Mouse (Mus musculus) small intestine, adult 2 months (tissue): ENCODE results near the gene Mcm10. TPM values are rescaled to one million over a fixed set of nuclear protein-coding genes. Genes with fewer than 3 reads are reported as not detected.

ENCODE experiments used
- H3K27ac ChIP-seq: fragments of 200-500 bp; 2 replicates; pipeline ENCODE4 v1.5.1; 2012; ENCODE audit warnings: low read depth, low read length, control low read depth, inconsistent platforms; ENCODE audit not compliant: insufficient read depth
- H3K27me3 ChIP-seq: fragments of 200-500 bp; 2 replicates; pipeline ENCODE4 v1.6.1; 2012; ENCODE audit warnings: mild to moderate bottlenecking, moderate library complexity, low read length, inconsistent platforms; ENCODE audit not compliant: control insufficient read depth, insufficient read depth
- H3K36me3 ChIP-seq: fragments of 200-500 bp; 2 replicates; pipeline ENCODE4 v1.6.1; 2012; ENCODE audit warnings: mild to moderate bottlenecking, low read length, control low read depth, inconsistent platforms; ENCODE audit not compliant: control insufficient read depth, insufficient read depth
- H3K4me1 ChIP-seq: fragments of 200-500 bp; 2 replicates; pipeline ENCODE4 v1.6.1; 2012; ENCODE audit warnings: low read length, inconsistent platforms, mixed read lengths; ENCODE audit not compliant: control insufficient read depth, insufficient read depth, insufficient read length
- H3K4me3 ChIP-seq: fragments of 200-500 bp; 2 replicates; pipeline ENCODE4 v1.5.1; 2012; ENCODE audit warnings: low read depth, mild to moderate bottlenecking, control low read depth, inconsistent platforms, low read length, moderate library complexity
- CTCF ChIP-seq: fragments of 200-500 bp; IDR thresholded peaks from 2 replicates; pipeline ENCODE4 v1.5.1; 2012; ENCODE audit warnings: low read depth, mild to moderate bottlenecking, control low read depth, inconsistent platforms, low read length, moderate library complexity, mixed read lengths; ENCODE audit not compliant: insufficient replicate concordance, insufficient read length; ENCODE audit errors: extremely low read depth
- POLR2A ChIP-seq: fragments of 200-500 bp; IDR thresholded peaks from 2 replicates; pipeline ENCODE4 v1.6.1; 2012; ENCODE audit warnings: low read depth, mild to moderate bottlenecking, control low read depth, inconsistent platforms, low read length, moderate library complexity
- WGBS: fragments of 180-500 bp; shearing (Covaris S2); methylation state at CpG from one replicate; pipeline ENCODE4 v1.1.7; 2018; 5-methylcytosine and 5-hydroxymethylcytosine counted together
- polyA plus RNA-seq: library from polyadenylated mRNA; depleted of rRNA; stranded (reverse); fragments of >200 nt; gene quantifications from 2 replicates; pipeline ENCODE4 v1.2.3, GENCODE M21; 2012

The Mcm10 gene
- polyA plus RNA-seq, 1 experiment: 9.1 TPM

DNA sequence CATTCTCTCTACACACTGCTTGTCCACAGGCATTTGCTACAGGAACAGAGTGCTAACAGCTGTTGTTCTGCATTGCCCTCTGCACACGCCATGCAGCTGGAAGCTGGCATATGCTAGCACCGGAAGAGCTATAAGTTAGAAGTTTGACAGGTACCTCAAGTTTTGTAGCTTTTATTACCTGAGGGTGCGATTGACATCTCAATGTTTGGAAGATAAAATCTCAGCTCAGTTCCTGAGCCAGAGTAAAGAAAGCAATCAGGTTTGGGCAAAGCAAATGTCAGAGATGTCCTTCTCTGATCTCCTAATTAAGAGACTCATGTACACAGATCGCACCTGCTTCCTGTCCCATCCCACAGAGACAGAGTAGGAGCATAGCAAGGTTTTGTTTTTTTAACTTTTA is 25.8 kb downstream of the Mcm10 start:
- no peak for TF ChIP-seq CTCF
- TF ChIP-seq POLR2A: no peak
- 50% methylated on average over 4 of the region's 4 CpGs for WGBS
- Histone ChIP-seq H3K4me3 (no peak overlapping the region), H3K4me1 (peaks cover 15% of the 10 kb centered on the region), H3K27ac (no peak overlapping the region), H3K36me3 (peaks cover 4% of the 10 kb centered on the region), H3K27me3 (no peaks in the 10 kb centered on the region)

GRCm38 (mm10) chr2:4985000-4985399 is 27.6 kb downstream of the Mcm10 start:
- Histone ChIP-seq H3K27me3 (no peaks in the 10 kb centered on the region), H3K36me3 (no peaks in the 10 kb centered on the region), H3K4me1 (peaks cover 15% of the 10 kb centered on the region)

DNA sequence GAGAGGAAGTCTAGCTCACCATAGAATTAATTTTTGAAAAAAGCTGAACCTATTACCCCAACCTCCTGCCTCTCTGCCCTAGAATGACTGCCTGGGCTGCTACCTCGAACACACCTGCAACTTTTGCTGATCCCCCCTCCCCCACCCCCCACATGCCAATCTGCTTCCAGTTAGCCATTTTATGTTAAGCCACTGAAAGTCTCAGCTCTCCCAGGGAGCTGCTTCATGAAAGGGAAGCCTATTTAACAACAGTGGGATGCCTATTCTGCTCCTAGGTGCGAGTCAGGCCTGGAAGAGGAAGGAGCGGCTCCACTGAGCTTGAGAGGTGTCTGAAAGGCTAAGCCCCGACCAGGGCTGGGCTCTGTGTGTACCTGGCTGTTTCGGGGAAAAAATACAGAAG is 28.6 kb downstream of the Mcm10 start:
- TF ChIP-seq CTCF (no peak), POLR2A (no peak)
- WGBS: 63% methylated on average over 5 of the region's 5 CpGs
- H3K27ac ChIP-seq: peak overlapping the region; percentile 77; the same call in 1 of the 2 replicates

More at GRCm38 (mm10) chr2:4985000-4985399, 27.6 kb downstream of the Mcm10 start:
- no peak overlapping the region for H3K4me3 ChIP-seq
- WGBS: 30% methylated on average over 6 of the region's 6 CpGs
- TF ChIP-seq CTCF: no peak
- peak; percentile 14; the same call in 1 of the 2 replicates for TF ChIP-seq POLR2A
- H3K27ac ChIP-seq: peak overlapping the region; percentile 77

DNA sequence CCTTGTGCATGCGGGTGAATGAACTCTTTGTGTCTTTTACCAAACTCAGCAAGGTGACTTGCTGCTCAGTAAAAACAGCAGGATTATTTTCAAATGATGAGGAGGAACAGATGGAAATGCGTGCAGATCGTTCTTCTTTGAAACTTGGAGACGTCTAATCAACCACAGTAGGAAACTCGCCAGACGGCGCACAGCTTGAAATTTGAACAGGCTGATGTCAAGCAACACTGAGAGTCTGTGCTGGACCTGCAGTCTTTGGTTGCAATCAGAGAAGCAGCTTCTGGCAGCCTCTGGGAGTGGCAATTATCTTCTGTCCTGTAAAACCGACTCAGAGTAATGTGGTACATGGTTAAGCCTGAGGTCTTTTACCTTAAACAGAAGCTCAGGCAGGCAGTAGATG is 34.5 kb downstream of the Mcm10 start:
- no peaks in the 10 kb centered on the region for H3K27me3 ChIP-seq
- TF ChIP-seq POLR2A (no peak), CTCF (no peak)
- no peaks in the 10 kb centered on the region for H3K36me3 ChIP-seq
- H3K4me1 ChIP-seq: no peaks in the 10 kb centered on the region
- WGBS: 64% methylated on average over 8 of the region's 8 CpGs
- H3K27ac ChIP-seq: no peak overlapping the region
- no peak overlapping the region for H3K4me3 ChIP-seq

More for the DNA sequence above, 28.6 kb downstream of the Mcm10 start:
- peaks cover 15% of the 10 kb centered on the region for H3K4me1 ChIP-seq
- H3K27me3 ChIP-seq: no peaks in the 10 kb centered on the region
- H3K4me3 ChIP-seq: no peak overlapping the region
- H3K36me3 ChIP-seq: no peaks in the 10 kb centered on the region

DNA sequence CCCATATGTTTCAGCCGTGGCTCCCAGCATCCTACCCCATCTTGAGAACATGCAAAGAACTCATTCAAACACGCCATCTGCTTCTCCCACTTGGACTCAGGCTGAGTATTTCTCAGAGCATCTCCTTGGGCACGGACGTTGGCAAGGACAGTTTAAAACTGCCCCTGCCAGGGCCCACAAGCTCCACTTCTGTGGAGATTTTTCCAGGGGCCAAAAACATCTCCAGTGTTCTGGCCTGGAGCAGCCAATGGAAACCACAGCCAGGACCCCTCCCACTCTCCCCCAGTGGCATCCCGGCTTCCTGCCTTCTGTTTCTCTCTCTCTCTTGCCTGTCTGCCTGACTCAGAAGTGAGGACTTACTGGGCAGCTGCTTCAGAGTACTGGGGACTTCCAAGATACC is 36.8 kb downstream of the Mcm10 start, which contains the start of gene Ucma:
TSS of gene Ucma (plus strand) at position 316 of the 400 bp plus-strand sequence.
- 80% methylated on average over 5 of the region's 5 CpGs for WGBS
- H3K36me3 ChIP-seq: no peaks in the 10 kb centered on the region
- no peak within 1 kb of the TSS for H3K4me3 ChIP-seq
- H3K4me1 ChIP-seq: no peaks in the 10 kb centered on the region
- no peak for TF ChIP-seq POLR2A
- TF ChIP-seq CTCF: no peak
- no peaks in the 10 kb centered on the region for H3K27me3 ChIP-seq
- no peak within 1 kb of the TSS for H3K27ac ChIP-seq

DNA sequence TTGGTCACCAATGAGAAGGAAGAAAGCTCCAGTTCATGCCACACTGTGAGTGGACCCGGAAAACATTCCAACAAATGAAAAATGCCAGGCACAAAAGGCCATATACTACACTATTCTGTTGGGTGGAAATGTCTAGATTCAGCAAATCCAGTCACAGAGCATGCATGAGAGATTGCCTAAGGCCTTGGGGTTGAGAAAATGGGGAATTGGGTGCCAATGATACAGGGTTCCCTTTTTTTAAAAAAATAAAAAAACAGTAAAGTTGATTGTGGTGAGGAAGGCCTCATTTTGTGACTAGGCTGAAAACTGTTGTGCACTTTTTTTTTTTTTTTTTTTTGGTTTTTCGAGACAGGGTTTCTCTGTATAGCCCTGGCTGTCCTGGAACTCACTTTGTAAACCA is 43.5 kb downstream of the Mcm10 start:
- Histone ChIP-seq H3K27me3 (no peaks in the 10 kb centered on the region), H3K4me3 (no peak overlapping the region), H3K27ac (no peak overlapping the region), H3K36me3 (no peaks in the 10 kb centered on the region), H3K4me1 (no peaks in the 10 kb centered on the region)
- WGBS: 60% methylated on average over 2 of the region's 2 CpGs
- no peak for TF ChIP-seq CTCF
- TF ChIP-seq POLR2A: no peak

- WGBS: 57% methylated on average over 2 of the region's 2 CpGs
- no peaks in the 10 kb centered on the region for H3K36me3 ChIP-seq
- H3K27me3 ChIP-seq: no peaks in the 10 kb centered on the region
- H3K4me1 ChIP-seq: peaks cover 3% of the 10 kb centered on the region; the same call in 1 of the 2 replicates
- no peak for TF ChIP-seq POLR2A
- no peak overlapping the region for H3K27ac ChIP-seq
- no peak overlapping the region for H3K4me3 ChIP-seq
These were observed 44.8 kb downstream of the Mcm10 start for GRCm38 (mm10) chr2:4967806-4968205.
